Mouse (Mus musculus) retina, postnatal 1 day (tissue): ENCODE measurements around the gene Cebpb.
"Not testable (repeated sequence)": the region's sequence is repeated elsewhere in the genome, so short reads cannot be mapped to it uniquely, and the experiment has no call there.

ENCODE experiments used
- DNase-seq: peaks from one replicate; pipeline ENCODE4 v3.0.0-alpha.2; 2012

Cebpb gene

DNA sequence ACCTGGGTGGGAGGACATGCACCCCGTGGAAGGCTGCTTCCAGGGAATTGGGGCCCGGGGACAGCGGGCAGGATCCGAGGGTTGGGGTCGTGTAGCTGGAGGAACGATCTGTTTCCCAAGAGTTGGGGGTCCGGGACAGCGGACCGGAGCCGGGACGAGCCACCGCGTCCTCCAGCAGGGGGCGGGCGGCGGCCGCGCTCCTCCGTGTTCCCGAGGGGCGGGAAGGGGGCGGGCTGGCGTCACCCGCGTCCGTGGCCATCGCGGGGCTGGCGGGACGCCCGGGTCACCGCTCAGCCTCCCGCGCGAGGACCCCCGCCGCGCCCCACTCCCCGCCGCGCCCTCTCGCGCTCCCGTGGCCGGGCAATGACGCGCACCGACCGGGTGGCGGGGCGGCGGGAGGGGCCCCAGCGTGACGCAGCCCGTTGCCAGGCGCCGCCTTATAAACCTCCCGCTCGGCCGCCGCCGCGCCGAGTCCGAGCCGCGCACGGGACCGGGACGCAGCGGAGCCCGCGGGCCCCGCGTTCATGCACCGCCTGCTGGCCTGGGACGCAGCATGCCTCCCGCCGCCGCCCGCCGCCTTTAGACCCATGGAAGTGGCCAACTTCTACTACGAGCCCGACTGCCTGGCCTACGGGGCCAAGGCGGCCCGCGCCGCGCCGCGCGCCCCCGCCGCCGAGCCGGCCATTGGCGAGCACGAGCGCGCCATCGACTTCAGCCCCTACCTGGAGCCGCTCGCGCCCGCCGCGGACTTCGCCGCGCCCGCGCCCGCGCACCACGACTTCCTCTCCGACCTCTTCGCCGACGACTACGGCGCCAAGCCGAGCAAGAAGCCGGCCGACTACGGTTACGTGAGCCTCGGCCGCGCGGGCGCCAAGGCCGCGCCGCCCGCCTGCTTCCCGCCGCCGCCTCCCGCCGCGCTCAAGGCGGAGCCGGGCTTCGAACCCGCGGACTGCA, at the start of gene Cebpb:
Gene Cebpb, plus strand, starts transcription at position 418 of the 954 bp plus-strand sequence.
- DNase-seq, result peak; percentile 75

GRCm38 (mm10) chr2:167640279-167640678, 48.4 kb upstream of the Cebpb start:
- no peak for DNase-seq

DNA sequence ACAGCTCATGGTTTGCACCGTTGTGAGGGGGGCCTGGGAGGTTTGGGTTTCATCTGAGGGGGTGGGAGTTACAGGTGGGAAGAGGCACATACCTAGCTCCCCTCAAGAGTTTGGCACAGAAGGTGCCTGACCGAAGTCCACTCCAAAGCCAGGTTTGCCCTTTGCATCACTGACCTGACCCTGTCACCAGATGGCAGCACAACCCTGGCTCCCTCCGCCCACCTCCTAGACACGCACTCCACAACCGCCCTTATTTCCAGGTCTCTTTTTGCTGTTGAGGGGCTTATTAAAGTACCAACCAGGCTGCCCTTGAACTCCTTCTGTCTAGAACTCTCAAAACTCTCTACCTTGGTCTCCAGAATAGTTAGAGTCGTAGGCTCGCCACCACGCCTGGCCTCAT, 47.4 kb upstream of the Cebpb start:
- DNase-seq, result peak; percentile 46

GRCm38 (mm10) chr2:167642164-167642563, 46.6 kb upstream of the Cebpb start:
- no peak for DNase-seq

DNA sequence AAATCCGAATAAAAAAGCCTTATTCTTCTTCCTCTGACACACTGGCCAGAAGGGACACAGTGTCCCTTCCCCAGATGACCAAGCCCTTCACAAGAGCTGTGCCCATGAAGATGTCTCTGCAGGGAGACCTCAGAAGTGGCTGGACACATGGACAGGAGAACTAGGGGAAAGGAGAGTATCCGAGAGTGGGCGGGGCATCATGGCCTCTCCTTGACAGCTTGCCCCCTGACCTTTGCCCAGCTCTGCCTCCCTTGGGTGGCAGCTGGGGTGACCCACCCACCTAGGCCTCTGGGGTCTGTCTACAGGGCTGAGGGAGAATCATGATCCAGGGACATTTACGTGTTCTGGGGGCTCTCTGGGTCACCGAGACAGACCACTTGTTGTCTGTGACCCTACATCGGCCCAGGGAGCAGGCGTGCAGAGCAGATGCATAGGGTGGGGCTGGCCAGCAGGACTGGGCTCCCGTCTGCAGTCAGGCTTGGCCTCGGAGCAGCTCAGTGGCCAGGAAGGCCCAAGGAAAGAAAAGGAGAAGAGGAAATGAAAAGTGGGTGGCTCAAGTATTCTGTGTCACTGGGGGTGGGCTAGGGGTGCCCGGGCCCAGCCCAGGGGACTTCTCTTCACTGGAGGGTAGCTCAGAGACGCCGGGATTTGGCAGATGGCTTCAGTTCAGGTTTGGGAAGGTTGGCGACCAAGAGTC, 45.2 kb upstream of the Cebpb start:
- DNase-seq, result not testable (repeated sequence)

- no peak for DNase-seq
Measured at GRCm38 (mm10) chr2:167646411-167646810, 42.3 kb upstream of the Cebpb start.

DNA sequence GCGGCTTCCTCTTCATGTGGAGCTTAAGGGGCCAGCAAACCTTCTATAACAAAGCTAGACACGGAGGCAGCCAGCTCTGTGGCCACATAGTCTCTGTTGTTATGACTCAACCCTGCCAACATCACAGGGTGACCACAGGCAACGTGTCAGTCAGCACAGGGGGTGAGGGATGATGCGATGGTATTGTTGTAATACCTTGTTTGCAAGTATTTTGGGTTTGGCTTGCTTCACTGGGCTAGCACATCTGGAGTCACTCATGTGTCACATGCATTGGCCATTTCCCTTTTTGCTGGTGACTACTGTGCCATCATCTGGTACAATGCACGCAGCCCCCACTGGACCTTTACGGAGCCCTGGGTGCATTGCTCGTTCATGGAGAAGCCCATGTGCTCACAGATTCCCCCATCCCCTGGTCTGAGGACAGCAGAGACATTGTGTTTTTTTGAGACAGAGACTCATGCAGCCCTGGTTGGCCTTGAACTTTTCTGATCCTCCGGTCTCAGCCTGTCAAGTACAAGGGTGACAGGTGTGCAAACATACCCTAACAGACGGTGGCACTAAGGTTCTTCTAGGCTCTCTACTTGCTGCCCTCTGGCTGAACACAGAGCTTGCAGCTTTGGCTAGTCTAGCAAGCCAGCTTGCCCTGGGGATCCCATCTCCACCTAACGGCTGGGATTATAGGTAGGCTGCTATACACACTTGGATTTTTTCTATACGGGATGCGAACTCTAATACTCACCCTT, 39.3 kb upstream of the Cebpb start:
- DNase-seq, result no peak

- peak; percentile 73 for DNase-seq
Measured at GRCm38 (mm10) chr2:167651622-167652021, 37.1 kb upstream of the Cebpb start.

DNA sequence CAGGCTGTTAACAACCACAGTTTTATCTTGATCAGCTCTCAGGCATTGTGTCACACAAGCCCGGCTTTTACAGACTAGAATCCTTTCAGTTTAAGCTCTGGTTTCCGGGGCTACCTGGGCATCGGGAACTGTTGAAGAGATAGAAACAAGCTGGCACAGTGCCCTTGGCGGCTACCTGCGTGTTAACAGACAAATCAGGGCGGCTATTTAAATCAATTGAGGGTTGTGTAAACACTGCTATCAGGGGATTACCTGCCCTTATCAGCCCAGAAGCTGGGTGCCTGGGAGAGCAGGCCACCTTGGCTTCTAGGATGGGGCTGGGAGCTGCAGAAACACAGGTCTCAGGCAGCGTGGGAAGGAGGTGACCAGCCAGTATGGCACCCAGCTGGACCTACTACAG, 36.0 kb upstream of the Cebpb start:
- DNase-seq, result no peak

GRCm38 (mm10) chr2:167654911-167655600, 33.7 kb upstream of the Cebpb start:
- no peak for DNase-seq

- DNase-seq, result no peak
Measured at GRCm38 (mm10) chr2:167656629-167657478, 31.9 kb upstream of the Cebpb start.

GRCm38 (mm10) chr2:167657973-167658372, 30.7 kb upstream of the Cebpb start:
- no peak for DNase-seq

DNA sequence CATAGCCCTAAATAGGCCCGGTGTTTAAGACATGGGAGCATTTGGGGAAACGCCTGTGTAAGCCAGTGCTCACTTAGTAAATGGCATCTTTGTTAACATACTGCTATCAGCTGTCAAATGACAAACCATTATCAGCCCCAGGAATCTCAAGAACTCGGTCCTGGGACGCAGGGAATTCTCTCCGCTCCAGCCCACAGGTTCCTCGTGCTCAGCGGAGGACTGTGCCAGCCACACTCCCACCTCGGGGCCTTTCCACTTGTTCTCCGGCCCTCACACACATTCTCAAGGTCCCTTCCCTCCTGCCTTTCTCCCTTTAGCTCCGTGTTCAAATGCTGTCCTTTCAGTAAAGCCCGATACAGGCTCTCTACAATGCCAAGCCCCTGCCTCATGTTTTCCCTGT, 30.0 kb upstream of the Cebpb start:
- no peak for DNase-seq

- no peak for DNase-seq
Measured at GRCm38 (mm10) chr2:167659177-167659846, 29.4 kb upstream of the Cebpb start.

DNA sequence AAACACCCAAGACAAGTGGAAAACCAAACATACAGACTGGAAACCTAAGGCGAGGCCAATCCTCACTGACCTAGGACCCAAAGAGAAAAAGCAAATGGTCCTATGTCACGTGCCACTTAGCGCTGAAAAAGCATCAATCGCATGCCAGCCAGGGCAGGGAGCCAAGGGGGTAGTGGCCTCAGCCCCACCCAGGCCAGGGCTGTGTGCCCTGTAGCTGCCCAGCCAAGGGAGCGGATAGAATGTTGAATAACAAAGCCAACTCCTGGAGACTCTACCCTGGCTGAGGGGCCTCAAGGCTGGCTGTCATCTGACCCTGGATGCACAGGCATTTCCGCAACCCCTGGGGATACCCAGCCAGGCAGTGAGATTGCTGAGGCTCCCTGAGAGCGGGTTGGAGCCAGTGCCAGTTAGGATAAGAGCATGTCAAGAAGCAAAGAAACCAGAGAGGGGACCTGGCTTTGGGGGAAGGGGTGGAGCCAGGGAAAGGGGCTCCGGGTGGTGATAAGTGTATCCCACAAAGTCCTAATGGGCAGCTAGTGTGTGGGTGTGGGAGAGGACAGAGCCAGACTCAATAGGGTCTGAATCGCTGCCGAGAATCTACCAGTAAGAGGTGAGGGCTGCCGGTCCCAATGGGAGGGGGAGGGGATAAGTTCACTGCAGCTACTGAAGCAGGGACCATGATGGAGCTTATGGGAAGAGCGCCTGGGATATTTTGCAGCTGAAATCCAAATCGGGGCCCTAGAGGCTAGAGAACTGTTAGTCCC, 28.7 kb upstream of the Cebpb start:
- peak; percentile 55 for DNase-seq

DNA sequence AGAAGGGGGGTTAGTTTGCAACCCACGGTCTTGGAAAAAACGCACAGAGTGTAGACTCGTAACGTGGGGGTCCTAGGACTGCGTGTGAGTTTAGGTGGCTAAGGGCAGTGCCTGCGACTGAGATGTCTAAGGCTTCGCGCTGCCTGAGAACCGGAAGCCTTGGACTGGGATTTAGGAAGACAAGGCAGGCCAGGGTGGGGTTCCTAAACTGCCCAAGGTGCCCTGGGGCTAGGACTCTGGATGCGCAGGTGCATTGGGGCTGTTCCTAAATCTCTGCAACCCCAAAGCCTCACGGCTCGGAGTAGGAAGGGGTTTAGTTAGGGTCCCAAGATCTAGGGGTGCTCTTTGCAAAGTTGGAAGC, 28.1 kb upstream of the Cebpb start:
- no peak for DNase-seq

DNA sequence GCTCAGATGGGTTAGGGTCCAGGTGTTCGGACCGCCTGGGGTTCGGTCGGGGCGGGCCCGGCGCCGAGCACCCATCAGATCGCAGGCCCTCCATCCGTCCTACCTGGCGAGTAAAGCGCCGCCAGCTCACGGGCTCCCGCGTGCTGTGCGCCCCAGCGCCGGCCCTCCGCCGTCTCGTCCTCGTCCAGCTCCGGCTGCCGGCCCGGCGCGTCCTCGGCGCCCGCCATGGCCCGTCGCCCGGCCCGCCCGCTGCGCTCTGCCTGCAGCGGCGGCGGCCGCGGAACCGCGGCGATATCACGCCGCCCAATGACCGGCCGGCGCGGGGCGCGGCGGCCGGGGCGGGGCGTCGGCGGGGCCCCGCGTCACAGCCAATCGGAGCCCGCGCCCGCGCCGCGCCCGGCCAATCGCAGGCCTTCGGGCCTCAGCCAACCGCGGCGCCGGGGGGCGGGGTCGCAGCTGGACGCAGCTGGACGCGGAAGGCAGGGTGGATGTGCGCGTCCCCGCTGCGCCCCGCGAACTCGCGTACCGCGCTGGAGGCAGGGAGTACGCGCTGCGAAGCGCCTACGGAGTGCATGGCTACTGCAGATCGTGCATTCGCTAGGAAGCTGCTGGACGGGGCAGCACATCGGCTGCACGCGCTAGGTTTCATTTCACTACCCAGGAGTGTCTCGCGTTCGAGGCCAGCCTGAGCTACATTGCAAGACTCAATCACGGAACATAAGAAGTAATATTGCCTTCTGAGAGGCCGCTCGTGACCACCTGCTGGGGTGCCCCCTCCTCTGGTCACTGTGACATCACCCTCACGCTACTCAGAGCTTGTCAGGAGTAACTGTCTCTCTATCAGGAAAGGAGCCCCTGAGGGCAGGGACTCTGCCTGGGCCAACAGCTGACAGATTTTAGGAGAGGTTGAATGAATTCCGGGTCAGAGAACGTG, 27.2 kb upstream of the Cebpb start, which contains the start of gene Gm20431:
Gene Gm20431, minus strand, starts transcription at position 227 of the 934 bp plus-strand sequence.
- DNase-seq, result peak; percentile 95

DNA sequence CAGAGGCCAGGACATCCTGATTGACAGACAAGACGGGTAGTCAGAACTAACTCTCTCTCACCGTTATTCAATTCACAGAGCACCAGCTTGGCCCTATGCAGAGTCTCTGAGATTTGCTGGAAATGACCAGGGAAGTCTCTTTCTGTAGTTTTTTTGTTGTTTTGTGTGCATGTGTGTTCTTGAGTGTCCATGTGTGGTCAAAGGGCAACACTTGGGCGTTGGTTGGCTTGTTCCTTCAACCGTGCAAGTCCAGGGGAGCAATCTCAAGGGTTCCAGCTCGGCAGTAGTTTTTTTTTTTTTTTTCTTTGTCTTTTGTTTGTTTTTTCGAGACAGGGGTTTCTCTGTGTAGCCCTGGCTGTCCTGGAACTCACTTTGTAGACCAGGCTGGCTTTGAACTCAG, 26.0 kb upstream of the Cebpb start:
- DNase-seq, result no peak
